Mouse (Mus musculus): ENCODE results near the gene Polr3h.

Gene Polr3h

DNA sequence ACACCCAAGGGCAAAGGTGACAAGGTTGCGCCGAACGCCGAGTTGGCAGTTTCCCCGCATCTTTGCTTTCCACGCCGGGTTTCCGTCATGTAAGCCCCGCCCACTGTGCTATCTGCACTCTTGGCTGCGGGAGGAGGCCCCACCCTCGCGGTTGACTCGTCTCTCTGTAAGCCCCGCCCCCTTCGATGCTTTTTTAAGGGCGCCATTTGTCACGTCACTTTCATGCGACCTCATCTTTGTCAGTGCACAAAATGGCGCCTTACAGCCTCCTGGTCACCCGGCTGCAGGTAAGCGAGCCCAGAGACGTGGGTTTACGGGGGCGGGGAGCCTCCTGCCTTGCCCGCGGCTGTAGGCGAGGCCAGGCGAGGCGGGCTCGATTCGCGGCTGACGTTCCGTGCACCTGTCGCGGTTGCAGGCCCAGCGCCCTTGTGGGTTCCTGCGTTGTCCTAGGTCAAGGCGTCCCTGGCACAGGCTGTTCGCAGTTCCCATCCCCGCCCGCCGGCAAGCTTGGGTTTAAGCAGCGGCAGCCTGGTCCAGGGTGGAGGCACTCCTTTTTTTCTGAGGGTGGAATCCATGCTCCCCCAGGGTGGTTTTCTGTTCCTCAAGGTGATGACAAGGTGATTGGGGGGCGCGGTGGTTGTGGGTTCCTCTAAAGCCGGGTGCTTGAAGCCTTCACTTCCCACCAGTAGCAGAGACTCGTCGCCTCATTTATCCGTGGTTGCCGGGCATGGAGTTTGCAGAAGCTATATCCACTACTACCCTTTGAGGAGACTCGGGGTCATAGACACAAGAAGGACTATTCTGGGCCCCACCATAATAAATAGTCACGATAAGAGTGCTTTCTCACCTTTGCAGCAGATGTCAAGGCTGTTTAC lies 53.5 kb downstream of the Polr3h start, which contains the start of gene Aco2:
Gene Aco2 (plus strand): TSS at position 48 of the 875 bp plus-strand sequence.
- peak; percentile 99 for DNase-seq (ENCODE audit: low read depth, low spot score)

DNA sequence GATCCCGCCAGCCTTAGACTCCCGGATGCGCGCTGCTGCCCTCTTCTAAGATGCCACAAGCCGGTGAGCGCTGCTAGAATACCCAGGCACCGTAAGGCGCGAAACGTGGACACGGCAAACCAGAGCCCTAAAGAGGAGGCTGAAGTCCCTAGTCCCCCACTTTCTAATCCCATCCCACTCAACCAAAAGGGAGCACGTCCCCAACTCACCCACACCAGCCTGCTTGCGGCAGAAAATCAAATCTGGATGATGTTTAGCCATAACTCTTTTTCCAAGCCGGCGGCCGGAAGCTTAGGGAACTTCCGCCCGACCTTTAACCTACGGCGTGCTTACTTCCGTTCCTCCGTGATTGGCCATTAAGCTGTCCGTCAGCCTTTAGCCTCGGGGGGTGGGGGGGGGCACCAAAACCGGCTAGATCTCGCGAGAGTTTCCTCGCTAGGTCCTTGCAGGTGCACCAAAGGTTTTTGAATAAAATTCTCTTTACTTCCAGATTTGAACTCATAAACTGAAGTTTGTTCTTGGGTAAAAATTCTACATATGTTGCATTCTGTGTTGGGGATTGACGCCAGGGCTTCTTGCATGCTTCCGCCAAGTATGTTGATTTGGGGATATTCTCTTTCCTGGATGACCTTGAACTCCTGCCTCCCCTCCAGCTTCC lies 54.3 kb downstream of the Polr3h start, which contains the start of gene Phf5a:
Gene Phf5a (minus strand): TSS at position 308 of the 658 bp plus-strand sequence.
- peak; percentile 98 for DNase-seq (ENCODE audit: low read depth, low spot score)

DNA sequence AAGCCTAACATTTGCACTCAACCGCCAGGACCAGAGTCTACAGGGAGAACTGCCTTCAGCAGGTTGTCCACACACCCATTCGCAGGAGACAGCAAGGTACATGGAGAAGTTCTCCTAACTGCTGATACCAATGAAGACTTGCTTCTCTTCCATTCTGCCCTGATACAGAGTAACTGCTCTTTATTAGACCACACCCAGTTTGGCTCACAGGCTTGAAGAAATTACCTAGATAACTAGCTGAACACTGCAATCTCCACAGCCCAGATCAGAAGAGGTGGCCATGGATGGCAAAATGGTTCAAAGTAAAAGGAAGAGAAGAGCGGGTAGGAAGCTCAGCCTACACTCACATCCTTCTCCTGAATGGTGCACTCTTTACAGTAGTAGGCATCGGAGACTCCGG lies 56.1 kb downstream of the Polr3h start:
- no peak for DNase-seq (ENCODE audit: low read depth, low spot score)

DNA sequence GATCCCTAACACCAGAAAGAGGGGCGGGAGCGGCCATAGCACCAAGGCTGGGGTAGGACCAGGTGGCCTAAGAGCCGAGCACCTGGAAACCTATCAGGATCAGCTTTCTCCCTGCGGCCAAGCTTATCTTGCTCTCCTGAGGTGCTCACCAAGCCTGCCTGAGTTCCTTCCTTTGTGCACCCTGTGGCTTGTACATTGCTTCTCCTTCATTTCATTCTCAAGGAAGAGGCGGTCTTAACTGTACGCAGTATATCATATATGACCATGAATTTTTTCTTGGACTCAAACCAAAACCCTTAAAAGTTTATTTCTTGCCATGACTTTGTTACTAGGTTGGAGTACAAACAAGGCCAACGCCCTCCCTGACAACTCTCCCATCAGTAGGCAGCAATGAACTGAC lies 61.8 kb downstream of the Polr3h start:
- no peak for DNase-seq (ENCODE audit: low read depth, low spot score)

DNA sequence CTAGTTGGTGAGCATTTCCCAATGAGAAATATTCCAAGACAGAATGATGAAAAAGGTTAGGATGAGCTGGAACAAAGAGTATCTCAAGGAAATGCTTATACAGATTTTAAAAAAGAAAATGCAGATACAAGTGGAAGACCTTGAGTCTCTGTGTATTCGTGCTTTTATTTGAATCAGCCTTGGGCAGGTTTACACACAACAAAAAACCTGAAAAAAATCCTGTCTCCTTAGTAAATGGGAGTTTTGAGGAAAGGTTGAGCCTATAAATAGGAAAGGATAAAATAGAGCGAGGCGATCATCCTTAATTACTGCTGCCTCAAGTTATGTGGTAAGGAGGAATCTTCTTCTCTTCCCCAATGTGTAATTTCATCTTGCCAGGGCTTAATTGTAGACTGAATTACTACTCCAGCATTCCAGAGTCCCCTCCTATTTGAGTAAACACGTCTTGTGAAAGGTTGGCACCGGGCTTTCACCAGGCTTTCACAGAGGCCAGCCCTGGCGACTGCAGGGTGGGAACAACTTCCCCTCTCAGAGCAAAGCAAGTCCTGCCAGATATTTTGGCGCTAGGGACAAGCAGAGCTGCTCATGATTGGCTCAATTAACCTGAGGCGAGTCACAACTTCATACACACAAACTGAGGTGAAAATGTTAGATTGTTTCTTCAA lies 65.4 kb downstream of the Polr3h start:
- DNase-seq (ENCODE audit: low read depth, low spot score) = no peak

DNA sequence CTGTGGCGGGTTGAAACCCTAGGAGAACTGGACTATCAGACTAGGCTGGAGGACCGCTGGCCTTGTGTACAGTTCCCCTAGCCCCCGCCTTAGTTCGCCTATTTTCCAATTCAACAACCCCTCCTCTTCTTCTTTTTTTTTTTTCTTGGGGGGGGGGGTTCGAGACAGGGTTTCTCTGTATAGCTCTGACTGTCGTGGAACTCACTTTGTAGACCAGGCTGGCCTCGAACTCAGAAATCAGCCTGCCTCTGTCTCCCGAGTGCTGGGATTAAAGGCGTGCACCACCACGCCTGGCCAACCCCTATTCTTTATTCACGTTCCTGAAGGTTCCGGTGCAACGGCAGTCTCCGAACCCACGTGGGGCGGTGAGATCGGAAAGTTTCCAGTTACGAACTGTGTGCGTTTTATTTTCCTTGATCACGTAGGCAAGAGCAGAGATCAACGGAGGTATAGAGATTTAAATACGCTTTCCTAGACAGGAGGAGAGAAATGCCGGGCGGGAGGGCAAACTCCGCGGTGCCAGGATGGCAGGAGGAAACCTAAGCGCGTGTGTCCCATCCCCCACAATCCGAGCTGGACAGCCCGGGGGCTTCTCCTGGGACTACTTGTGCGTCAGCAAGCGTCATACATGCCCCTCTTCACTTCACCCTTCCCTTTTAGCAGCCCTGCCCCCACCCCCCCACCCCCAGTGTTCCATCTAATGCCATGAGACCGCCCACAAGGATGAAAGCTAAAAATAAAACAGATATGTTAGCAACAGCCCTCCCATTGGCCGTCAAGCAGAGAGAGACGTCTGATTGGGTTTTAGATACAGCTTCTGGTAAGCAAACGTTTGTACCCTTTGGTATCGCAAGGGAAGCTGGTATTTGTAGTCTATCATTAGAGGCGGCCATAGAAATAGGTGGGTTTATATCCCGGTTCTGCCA lies 66.4 kb downstream of the Polr3h start:
- DNase-seq (ENCODE audit: low read depth, low spot score) = peak; percentile 83

DNA sequence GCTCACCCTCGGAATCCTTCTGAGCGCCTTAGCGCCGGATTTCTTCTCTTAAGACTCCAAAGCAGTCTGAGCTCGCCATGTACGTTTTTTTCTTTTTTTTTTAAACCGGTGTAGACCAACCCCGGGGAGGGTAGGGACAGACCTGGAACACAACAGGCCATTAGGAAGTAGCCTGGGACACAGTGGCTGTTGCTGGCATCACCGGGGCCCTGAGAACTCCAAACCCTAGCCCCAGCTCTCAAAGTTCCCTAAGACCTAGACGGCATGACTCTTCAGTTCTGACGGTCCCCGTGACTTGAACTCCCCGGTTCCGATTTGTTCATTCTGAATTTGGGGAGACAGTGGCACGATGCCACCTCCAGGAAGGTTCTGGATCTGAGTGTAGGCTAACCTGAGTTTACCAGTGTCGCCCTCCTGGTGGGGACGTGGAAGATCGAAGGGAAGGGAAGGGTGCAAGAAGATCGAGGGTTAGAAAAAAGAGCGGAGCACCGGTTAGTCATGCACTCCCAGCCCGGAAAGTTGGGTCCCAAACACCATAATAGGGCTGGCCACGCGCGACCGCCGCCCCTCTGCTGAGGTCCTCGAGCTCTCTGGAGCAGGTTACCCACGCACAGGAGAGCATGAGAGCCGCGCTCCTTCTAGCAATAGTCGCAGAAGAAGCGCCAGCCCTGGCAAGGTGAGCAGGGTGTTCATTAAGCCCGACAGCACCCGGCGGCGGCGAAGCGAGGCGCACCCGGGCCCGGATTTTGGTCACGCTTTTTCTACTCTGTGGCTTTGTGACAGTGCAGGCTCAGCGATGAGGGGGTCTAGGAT lies 67.3 kb downstream of the Polr3h start, which contains the start of gene Tob2:
Gene Tob2 (minus strand): TSS at position 280 of the 813 bp plus-strand sequence.
- peak; percentile 65 for DNase-seq (ENCODE audit: low read depth, low spot score)

DNA sequence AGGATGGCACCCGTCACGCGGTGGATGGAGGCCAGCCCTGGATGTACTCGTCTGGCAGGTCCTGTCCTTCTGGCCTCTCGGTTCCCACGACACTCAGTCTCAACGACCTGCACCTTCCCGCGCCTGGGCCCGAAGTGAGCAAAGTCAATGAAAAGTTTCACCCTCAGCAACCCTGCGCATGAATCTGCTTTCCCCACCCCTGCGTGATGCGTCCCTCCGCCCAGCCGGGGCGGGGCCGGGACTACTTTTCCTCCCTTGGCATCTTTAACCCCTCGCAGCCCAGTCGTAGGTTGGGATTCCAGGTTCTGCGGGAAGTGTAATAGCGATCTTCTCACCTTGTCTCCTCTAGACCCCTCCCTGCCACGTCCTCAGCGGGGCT lies 67.9 kb downstream of the Polr3h start:
- DNase-seq (ENCODE audit: low read depth, low spot score) = peak; percentile 91

DNA sequence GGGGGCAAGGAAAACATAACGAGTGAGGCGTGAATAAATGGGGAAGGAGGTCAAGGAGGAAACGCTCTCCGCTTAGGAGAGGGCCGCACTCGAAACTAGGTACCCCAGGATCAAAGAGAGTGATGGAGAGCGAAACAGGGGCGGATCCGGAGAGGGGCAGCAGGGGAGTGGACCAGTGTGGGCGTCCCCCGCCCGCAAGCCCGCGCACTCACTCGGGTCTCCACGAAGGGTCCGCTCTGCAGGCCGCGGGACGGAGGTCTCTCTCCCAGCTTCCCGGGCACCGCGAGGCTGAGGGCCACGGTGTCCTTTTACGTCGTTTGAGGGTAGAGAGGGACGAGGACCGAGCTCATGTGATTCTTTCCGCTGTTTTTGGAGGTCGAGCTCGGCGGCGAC lies 68.3 kb downstream of the Polr3h start:
- no peak for DNase-seq (ENCODE audit: low read depth, low spot score)

DNA sequence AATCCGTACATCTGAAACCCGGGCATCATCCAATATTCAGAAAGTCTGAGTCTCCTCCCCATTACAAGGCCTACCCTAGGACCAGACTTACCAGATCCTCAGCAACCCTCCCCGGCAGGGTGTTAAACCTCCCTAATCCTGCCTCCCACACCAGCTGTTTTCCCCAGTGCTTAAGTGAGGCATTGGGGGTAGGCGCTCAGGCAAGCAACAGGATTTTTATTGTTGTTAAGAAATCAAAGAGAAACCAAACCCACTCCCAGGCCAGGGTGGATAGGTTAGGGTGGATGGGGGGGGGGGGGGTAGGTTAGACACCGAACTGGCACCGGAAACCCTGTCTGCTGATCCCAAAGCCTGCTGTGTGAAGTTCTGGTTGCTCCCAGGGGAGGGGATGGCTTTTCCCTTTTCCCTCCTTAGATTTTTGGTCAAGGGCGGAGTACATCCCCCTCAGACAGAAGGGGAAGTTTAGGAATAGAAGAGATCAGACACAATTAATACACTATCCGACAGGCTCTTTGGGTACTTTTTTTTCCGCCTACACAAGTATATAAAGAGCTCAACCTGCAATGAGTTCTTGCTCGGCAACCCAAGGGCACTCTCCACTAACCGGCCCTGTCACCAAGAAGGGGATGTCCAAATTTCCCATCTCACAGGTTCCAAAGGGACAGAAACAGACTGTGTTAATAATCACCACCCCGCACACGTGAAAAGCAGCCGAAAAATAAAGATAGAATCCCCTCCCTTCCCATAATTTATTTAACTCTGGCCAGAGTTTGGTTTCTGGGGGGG lies 68.9 kb downstream of the Polr3h start:
- DNase-seq (ENCODE audit: low read depth, low spot score) = no peak

DNA sequence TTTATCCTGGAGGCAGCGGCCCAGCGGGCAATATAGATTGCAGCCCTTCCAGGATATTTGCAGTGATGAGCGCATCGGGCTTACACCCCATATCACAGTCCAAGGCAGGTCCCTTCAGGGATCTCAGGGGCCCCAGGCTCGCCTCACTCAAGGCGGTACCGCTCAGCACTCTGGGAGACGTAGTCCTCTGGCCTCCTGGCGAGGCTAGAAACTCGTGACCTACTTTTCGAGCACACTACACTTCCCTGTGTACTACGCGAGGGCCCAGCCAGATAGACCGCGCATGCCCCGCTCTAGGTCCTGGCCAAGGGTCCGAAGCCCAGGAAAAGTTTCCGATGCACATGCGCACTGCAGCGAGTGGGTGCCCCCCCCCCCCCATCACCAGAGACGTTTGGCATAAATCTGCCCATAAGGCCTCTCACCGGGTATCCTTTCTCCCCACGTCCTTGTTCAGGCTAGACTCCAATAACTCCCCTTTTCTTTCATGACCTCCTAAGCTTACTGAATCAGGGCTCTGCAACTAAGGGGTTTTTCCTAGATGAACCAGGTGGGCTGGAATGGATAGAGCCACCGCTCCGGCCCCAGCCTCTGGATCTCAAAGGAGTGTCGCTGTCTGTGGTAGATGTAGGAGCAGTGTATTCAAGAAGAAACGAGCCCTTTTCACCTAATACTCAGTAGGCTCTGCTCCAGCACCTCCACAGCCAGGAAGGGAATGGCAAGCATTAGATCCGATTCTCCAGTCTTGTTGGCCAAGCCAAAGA lies 69.8 kb downstream of the Polr3h start:
- peak; percentile 94 for DNase-seq (ENCODE audit: low read depth, low spot score)

DNA sequence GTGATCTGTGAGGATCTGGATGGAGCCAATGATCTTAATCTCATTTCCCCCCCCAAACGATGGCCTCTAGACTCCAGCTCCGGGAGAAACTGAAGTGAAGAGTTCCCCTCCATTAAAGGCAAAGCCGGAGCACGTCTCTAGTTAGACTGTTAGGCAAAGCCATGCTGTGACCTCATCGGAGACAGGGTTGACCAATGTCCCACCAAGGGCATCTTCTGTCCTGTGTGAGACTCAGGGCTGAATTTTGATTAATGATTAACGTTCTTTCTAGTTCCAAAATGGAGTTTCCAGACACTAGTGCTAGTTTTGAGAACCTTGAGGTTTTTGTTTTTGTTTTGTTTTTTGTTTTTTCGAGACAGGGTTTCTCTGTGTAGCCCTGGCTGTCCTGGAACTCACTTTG lies 73.0 kb downstream of the Polr3h start:
- no peak for DNase-seq (ENCODE audit: low read depth, low spot score)

DNA sequence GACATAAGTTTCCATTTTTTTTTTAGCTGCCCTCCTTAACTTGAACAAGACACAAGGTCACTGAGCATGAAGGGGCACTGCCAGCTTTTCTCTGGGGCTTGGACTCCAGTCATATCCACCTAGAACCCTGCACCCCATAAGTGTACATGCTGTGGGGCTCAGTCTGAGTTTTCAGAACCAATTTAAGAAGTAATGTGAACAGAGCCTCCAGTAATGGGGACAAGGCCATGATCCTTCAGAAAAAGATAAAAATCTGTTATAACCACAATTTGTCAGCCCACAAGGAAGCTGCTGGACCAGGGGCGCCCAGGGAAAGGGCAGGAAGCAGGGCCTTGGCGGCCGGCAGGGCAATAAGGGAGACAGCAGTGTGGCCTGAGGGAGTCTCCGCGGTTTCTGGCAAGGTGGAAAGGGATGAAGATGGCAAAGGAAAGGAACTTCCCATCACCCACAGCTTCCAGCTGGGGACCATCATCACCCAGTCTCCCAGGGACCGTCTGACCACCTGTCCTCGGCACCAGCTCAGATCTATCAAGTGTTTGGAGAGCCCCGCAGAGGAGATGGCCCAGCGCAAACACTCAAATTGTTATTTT lies 73.5 kb downstream of the Polr3h start:
- no peak for DNase-seq (ENCODE audit: low read depth, low spot score)

DNA sequence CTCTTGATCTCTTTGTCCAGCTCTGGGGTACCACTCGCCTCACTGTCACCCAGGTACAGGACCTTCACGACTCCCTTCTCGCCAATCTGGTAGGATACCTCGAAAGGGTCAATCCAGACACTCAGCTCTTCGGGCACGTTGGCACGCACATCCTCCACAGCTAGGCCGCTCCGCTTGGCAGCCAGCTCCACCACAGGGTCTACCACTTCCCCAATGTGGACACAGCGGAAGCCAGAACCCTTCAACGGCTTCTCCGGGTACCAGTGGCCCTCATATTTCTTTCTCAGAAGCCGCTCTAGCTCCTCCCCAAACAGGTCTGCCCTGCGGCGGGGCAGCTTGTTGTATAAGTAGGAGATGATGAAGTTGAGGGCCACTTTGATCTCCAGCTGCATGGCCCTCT lies 74.7 kb downstream of the Polr3h start:
- DNase-seq (ENCODE audit: low read depth, low spot score) = no peak

DNA sequence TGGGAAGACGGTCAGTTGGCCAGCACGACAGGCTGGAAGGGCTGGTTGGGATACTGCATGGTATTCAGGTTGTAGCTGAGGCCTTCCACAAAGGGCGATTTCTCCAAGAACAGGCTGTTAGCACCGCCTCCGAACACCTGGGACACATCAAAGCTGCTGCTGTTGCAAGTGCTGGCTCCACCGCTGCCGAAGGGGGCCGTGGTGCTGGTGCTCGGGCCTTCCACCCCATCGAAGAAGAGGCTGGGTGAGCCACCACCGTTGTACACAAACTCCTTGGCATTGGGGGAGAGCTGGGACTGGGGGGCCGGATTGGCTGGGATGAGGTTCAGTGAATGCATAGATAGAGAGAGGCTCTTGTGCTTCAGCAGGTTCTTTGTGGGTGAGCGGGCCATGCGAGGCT lies 75.3 kb downstream of the Polr3h start:
- DNase-seq (ENCODE audit: low read depth, low spot score) = no peak

DNA sequence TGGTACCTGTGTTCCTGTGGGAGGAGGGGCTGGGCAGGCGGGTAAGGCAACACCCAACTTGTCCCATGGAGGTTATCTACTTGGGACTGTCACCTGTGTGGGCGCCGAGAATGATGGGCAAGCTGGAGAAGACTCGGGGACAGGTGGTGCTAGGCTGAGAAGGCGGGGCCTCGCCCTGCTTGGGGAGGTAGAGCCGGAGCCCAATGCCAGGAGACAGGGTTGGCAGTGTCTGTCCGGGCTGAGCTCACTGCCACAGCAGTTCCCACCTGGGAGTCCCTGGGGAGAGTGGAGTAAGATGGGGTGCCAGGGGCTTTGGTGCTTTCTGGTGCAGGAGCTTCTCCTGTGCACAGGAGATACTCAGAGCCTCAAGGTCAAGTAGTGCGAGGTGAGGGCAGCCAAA lies 76.9 kb downstream of the Polr3h start:
- no peak for DNase-seq (ENCODE audit: low read depth, low spot score)

DNA sequence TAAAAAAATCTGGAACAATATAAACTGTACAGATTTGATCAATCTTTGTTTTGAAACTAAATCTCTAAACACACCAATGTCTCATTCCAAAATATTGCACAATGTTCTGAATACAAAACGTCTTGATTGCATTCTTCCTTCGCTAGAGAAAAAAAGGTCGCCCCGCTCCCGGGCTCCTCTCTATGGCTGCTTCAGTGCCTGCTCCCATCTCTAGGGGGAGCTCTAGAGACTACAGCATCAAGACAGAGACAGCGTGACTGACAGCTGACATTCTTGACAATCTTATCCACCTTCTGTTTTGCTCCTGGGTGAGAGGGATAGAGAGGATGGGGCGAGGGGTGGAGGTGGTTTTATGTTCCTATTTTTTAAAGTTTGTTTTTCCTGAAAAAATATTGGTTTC lies 77.7 kb downstream of the Polr3h start:
- DNase-seq (ENCODE audit: low read depth, low spot score) = peak; percentile 87

DNA sequence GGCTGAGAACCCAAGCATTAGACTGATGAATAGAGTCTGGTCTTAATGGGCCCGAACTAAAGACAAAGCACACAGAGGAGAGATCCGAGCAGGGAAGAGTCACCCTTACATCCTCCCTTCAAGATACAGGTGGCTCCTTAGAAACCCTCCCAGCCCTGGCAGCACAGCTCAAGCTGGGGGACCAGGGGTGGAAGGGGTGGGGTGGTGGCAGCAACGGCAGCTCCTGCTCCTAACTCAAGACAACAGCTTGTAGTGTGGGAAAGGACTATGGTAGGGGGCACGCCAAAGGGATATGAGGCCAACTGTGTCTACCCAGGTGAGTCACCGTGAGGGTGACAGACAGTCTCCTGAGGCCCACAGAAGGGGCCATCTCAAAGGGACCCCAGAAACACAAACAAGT lies 78.2 kb downstream of the Polr3h start:
- DNase-seq (ENCODE audit: low read depth, low spot score) = no peak
